Mouse (Mus musculus) embryonic facial prominence, embryonic 13.5 days (tissue): Measurements from ENCODE around the gene Numbl. TPM values are rescaled to one million over a fixed set of nuclear protein-coding genes. Genes with fewer than 3 reads are reported as not detected.

ENCODE experiments used
- ATAC-seq: fragments of 200-750 bp; cut with Nextera tagmentation; 2 replicates; pipeline ENCODE4 v1.8.0; 2017; ENCODE audit warnings: low read depth; ENCODE audit not compliant: insufficient number of reproducible peaks, insufficient read depth, low FRiP score, low TSS enrichment
- H3K27ac ChIP-seq: fragments of 300-500 bp; sonication (generic); 2 replicates; pipeline ENCODE4 v1.5.1; 2015; ENCODE audit warnings: moderate library complexity, mild to moderate bottlenecking, inconsistent platforms
- H3K27me3 ChIP-seq: fragments of 300-500 bp; sonication (generic); 2 replicates; pipeline ENCODE4 v1.6.1; 2015; ENCODE audit warnings: mild to moderate bottlenecking, inconsistent platforms
- H3K36me3 ChIP-seq: fragments of 300-500 bp; sonication (generic); 2 replicates; pipeline ENCODE4 v1.6.1; 2015; ENCODE audit warnings: mild to moderate bottlenecking, inconsistent platforms
- H3K4me1 ChIP-seq: fragments of 300-500 bp; sonication (generic); 2 replicates; pipeline ENCODE4 v1.6.1; 2015; ENCODE audit warnings: inconsistent platforms
- H3K4me2 ChIP-seq: fragments of 300-500 bp; sonication (generic); 2 replicates; pipeline ENCODE4 v1.6.1; 2015; ENCODE audit warnings: moderate library complexity, mild to moderate bottlenecking, inconsistent platforms
- H3K4me3 ChIP-seq: fragments of 300-500 bp; sonication (generic); 2 replicates; pipeline ENCODE4 v1.5.1; 2015; ENCODE audit warnings: mild to moderate bottlenecking, inconsistent platforms
- H3K9ac ChIP-seq: fragments of 300-500 bp; sonication (generic); 2 replicates; pipeline ENCODE4 v1.6.1; 2015; ENCODE audit warnings: mild to moderate bottlenecking, inconsistent platforms
- H3K9me3 ChIP-seq: fragments of 300-500 bp; sonication (generic); 2 replicates; pipeline ENCODE4 v1.6.1; 2016; ENCODE audit warnings: inconsistent platforms
- WGBS: fragments of 180-500 bp; shearing (Covaris S2); methylation state at CpG from one replicate; pipeline ENCODE4 v1.1.7; 2015; ENCODE audit warnings: mixed read lengths; 5-methylcytosine and 5-hydroxymethylcytosine counted together
- polyA plus RNA-seq: library from polyadenylated mRNA; unstranded; fragments of >200 nt; fragmentation: Nextera tagmentation; extraction: Ambion mirVana; gene quantifications from 2 replicates; pipeline ENCODE4 v1.2.1, GENCODE M21; 2015

The Numbl gene
- polyA plus RNA-seq = 33.8 and 35.7 TPM in 2 replicates

GRCm38 (mm10) chr7:27258205-27258899 is at the start of gene Numbl:
TSS of gene Numbl (plus strand) at chr7:27258433.
- peak; percentile 77 for ATAC-seq

DNA sequence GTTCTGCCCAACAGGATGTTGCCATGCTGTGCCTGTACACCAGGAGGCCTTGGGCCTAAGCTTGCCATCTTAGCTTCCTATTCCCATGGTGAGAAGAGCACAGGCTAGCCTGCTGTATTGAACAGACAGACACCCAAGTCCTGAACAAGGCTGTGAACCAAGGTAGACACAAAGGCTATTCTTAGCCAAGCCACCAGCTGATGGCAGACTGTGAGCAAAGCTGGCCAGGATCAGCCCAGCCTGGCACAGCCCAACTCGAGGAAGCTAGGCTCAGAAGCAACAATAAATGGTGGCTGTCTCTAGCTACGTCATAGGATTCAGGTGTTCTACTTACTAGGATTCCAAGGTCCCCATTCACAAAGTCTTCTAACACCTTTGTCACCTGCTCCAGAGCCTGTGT is 45.6 kb upstream of the Numbl start:
- H3K4me2 ChIP-seq = no peak overlapping the region
- H3K27me3 ChIP-seq = no peaks in the 10 kb centered on the region
- 79% methylated on average over 2 of the region's 2 CpGs for WGBS
- H3K9me3 ChIP-seq = no peaks in the 10 kb centered on the region
- H3K4me1 ChIP-seq = no peaks in the 10 kb centered on the region
- no peak overlapping the region for H3K27ac ChIP-seq
- no peak overlapping the region for H3K9ac ChIP-seq
- peaks cover 92% of the 10 kb centered on the region for H3K36me3 ChIP-seq
- ATAC-seq = no peak
- no peak overlapping the region for H3K4me3 ChIP-seq

More at GRCm38 (mm10) chr7:27258205-27258899, at the start of gene Numbl:
- Histone ChIP-seq H3K4me1 (peaks cover 40% of the 10 kb centered on the region), H3K4me2 (peak within 1 kb of the TSS; percentile 89), H3K9me3 (no peaks in the 10 kb centered on the region), H3K4me3 (peak within 1 kb of the TSS; percentile 80), H3K27me3 (no peaks in the 10 kb centered on the region), H3K27ac (peak within 1 kb of the TSS; percentile 88), H3K9ac (peak within 1 kb of the TSS; percentile 91), H3K36me3 (peaks cover 26% of the 10 kb centered on the region)
- WGBS = 2% methylated on average over 40 of the region's 47 CpGs

GRCm38 (mm10) chr7:27218586-27218985 is 39.6 kb upstream of the Numbl start:
- Histone ChIP-seq H3K27me3 (no peaks in the 10 kb centered on the region), H3K9me3 (no peaks in the 10 kb centered on the region), H3K4me2 (no peak overlapping the region), H3K27ac (no peak overlapping the region), H3K36me3 (peaks cover 71% of the 10 kb centered on the region), H3K4me1 (no peaks in the 10 kb centered on the region; the same call in 1 of the 2 replicates), H3K9ac (no peak overlapping the region), H3K4me3 (no peak overlapping the region)
- 87% methylated on average over 7 of the region's 7 CpGs for WGBS
- no peak for ATAC-seq

- Histone ChIP-seq H3K36me3 (peaks cover 63% of the 10 kb centered on the region), H3K4me2 (no peak overlapping the region), H3K27ac (no peak overlapping the region), H3K9me3 (no peaks in the 10 kb centered on the region), H3K9ac (no peak overlapping the region), H3K4me1 (peaks cover 13% of the 10 kb centered on the region), H3K4me3 (no peak overlapping the region), H3K27me3 (no peaks in the 10 kb centered on the region)
- no peak for ATAC-seq
- 80% methylated on average over 11 of the region's 11 CpGs for WGBS
These were observed 38.3 kb upstream of the Numbl start for GRCm38 (mm10) chr7:27219937-27220336.

- no peak for ATAC-seq
- no peaks in the 10 kb centered on the region for H3K27me3 ChIP-seq
- no peak overlapping the region for H3K27ac ChIP-seq
- no peaks in the 10 kb centered on the region for H3K9me3 ChIP-seq
- H3K4me3 ChIP-seq = no peak overlapping the region
- WGBS = 81% methylated on average over 6 of the region's 6 CpGs
- peaks cover 33% of the 10 kb centered on the region for H3K4me1 ChIP-seq
- H3K9ac ChIP-seq = peak overlapping the region; percentile 22; the same call in 1 of the 2 replicates
- peaks cover 48% of the 10 kb centered on the region for H3K36me3 ChIP-seq
- no peak overlapping the region for H3K4me2 ChIP-seq
These were observed 36.3 kb upstream of the Numbl start for GRCm38 (mm10) chr7:27221939-27222338.

- ATAC-seq = no peak
These were observed 35.7 kb upstream of the Numbl start for GRCm38 (mm10) chr7:27222538-27222937.

DNA sequence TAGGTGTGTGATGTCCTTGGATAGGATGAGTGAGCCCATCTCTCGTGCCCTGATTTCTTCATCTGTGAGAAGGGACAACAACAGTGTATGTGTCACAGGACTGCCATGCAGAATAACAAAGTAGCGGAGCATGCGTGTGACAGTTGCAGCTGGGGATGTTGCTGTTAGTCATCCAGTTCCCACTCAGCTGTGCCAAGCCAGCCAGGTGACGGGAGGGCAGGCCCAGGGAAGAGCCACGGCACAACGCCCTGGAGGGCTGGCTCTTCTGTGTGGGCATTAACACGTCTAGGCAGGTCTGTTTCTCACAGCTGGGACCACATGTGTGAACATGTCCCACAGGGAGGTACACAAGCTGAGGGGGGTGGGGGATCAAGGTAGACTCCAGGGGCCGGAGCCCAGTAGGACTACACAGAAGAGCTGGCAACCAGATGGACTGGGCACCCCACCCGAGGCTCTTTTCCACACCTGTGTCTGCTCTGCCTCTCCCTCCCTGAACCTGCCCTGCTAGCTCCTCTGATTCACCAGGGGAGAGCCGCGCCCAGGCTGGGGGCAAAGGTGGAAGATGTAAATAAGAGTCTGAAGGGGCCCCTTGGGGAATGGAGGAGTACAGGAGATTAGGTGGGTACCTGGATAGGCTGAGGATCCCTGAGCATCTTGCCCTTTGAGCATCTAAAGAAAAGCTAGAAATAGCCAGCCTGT is 33.2 kb upstream of the Numbl start:
- Histone ChIP-seq H3K4me2 (peak overlapping the region; percentile 88), H3K27me3 (no peaks in the 10 kb centered on the region), H3K36me3 (peaks cover 22% of the 10 kb centered on the region), H3K27ac (peak overlapping the region; percentile 44; the same call in 1 of the 2 replicates), H3K4me1 (peaks cover 47% of the 10 kb centered on the region), H3K4me3 (peak overlapping the region; percentile 94), H3K9me3 (no peaks in the 10 kb centered on the region), H3K9ac (peak overlapping the region; percentile 53)
- WGBS = 63% methylated on average over 11 of the region's 11 CpGs
- no peak for ATAC-seq

More at GRCm38 (mm10) chr7:27222538-27222937, 35.7 kb upstream of the Numbl start:
- no peaks in the 10 kb centered on the region for H3K9me3 ChIP-seq
- H3K27ac ChIP-seq = no peak overlapping the region
- no peak overlapping the region for H3K4me2 ChIP-seq
- H3K9ac ChIP-seq = no peak overlapping the region
- WGBS = 53% methylated on average over 1 of the region's 1 CpGs
- no peaks in the 10 kb centered on the region for H3K27me3 ChIP-seq
- H3K4me1 ChIP-seq = peaks cover 39% of the 10 kb centered on the region
- no peak overlapping the region for H3K4me3 ChIP-seq
- H3K36me3 ChIP-seq = peaks cover 43% of the 10 kb centered on the region

DNA sequence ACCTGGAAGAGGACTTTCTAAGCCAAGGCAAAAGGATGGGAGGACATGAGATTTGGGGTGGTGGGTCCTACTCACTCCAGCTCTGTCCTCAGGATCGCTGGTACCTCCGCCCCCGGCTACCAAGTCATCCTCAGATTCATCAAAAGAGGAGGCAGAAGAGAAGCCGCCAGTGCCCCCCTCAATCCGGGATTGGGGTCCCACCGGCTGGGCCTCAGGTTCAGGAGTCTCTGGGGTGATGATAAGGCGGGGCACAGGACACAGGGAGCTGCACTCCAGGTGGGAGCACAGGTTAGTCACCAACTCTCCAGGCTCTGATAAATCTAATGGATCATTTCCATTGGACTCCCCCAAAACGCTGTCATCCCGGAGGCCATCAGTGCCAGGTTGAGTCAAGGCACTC is 31.0 kb upstream of the Numbl start:
- Histone ChIP-seq H3K36me3 (peaks cover 10% of the 10 kb centered on the region), H3K4me2 (peak overlapping the region; percentile 88), H3K9me3 (no peaks in the 10 kb centered on the region), H3K4me3 (peak overlapping the region; percentile 94), H3K4me1 (peaks cover 47% of the 10 kb centered on the region), H3K9ac (peak overlapping the region; percentile 92), H3K27ac (no peak overlapping the region), H3K27me3 (no peaks in the 10 kb centered on the region)
- no peak for ATAC-seq
- 29% methylated on average over 9 of the region's 9 CpGs for WGBS

GRCm38 (mm10) chr7:27227676-27228075 is 30.6 kb upstream of the Numbl start:
- 3% methylated on average over 10 of the region's 10 CpGs for whole genome bisulfite sequencing
- Histone ChIP-seq H3K4me2 (peak overlapping the region; percentile 88), H3K9ac (peak overlapping the region; percentile 92), H3K4me3 (peak overlapping the region; percentile 94), H3K4me1 (peaks cover 47% of the 10 kb centered on the region), H3K27ac (peak overlapping the region; percentile 92), H3K27me3 (no peaks in the 10 kb centered on the region), H3K9me3 (no peaks in the 10 kb centered on the region), H3K36me3 (peaks cover 6% of the 10 kb centered on the region)
- no peak for ATAC-seq

GRCm38 (mm10) chr7:27228281-27228821 is 29.9 kb upstream of the Numbl start, which contains the start of gene Itpkc:
TSS of gene Itpkc (minus strand) at chr7:27228661.
- H3K27ac ChIP-seq = peak within 1 kb of the TSS; percentile 92
- H3K9me3 ChIP-seq = no peaks in the 10 kb centered on the region
- H3K4me2 ChIP-seq = peak within 1 kb of the TSS; percentile 88
- peaks cover 49% of the 10 kb centered on the region for H3K4me1 ChIP-seq
- ATAC-seq = peak; percentile 72
- peaks cover 4% of the 10 kb centered on the region; the same call in 1 of the 2 replicates for H3K36me3 ChIP-seq
- peak within 1 kb of the TSS; percentile 92 for H3K9ac ChIP-seq
- under 1% methylated on average over 47 of the region's 49 CpGs for WGBS
- peak within 1 kb of the TSS; percentile 94 for H3K4me3 ChIP-seq
- no peaks in the 10 kb centered on the region for H3K27me3 ChIP-seq

- H3K9ac ChIP-seq = peak overlapping the region; percentile 92
- H3K4me2 ChIP-seq = peak overlapping the region; percentile 88
- H3K36me3 ChIP-seq = peaks cover 4% of the 10 kb centered on the region; the same call in 1 of the 2 replicates
- no peaks in the 10 kb centered on the region for H3K27me3 ChIP-seq
- H3K9me3 ChIP-seq = no peaks in the 10 kb centered on the region
- peak overlapping the region; percentile 92 for H3K27ac ChIP-seq
- WGBS = 17% methylated on average over 6 of the region's 6 CpGs
- ATAC-seq = no peak
- H3K4me1 ChIP-seq = peaks cover 51% of the 10 kb centered on the region
- peak overlapping the region; percentile 94 for H3K4me3 ChIP-seq
These were observed 29.4 kb upstream of the Numbl start for GRCm38 (mm10) chr7:27228865-27229264.
